Mouse (Mus musculus): Measurements from ENCODE around the gene Cabp2. TPM values are rescaled to one million over a fixed set of nuclear protein-coding genes. Genes with fewer than 3 reads are reported as not detected.
"Not testable (repeated sequence)": the region's sequence is repeated elsewhere in the genome, so short reads cannot be mapped to it uniquely, and the experiment has no call there.

Gene Cabp2
- total RNA-seq, 4 experiments from 2014 or later, result not detected

DNA sequence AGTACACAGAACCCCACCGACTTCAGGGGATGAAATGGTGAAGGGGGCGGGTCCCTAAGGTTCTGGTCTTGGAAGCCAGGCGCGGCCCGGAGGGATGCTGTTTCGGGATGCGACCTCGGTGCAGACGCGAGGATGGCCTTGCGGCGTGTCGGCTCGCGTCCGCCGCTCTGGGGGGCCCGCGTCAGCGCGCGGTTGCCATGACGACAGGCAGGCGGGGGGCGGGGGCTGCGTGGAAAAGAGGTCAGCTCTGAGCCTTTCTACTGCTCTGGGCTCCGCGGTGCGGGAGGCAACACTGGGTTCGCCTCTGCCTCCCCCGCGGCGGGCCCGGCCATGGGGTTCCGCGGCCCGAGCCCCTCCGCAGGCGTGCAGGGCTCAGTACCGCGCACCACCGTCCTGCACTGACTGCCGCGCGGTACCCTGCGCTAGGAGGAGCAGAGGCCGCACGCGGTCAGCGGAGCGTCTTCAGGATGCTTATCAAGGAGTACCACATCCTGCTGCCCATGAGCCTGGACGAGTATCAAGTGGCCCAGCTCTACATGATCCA, 19.4 kb downstream of the Cabp2 start:
- no peak for DNase-seq (ENCODE audit: low spot score)

DNA sequence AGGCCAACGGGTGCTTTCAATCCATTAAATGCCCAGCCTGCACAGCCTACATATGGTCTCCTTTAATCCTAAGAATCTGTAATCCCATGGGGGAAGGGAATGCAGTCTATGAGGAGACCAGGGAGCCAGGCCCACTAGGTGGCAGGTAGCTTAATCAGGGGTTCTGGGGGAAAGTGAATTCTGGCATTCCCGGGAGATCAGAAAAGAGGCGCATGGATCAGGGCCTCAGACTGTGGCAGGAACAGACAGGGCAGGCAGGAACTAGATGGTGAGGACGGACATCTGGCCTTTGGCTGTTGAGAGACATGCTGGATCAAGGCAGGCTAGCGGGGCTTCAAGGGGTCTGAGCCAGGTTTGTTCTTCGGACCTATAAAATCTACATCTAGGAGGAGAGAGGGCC, 20.1 kb downstream of the Cabp2 start:
- no peak for DNase-seq (ENCODE audit: low spot score)

DNA sequence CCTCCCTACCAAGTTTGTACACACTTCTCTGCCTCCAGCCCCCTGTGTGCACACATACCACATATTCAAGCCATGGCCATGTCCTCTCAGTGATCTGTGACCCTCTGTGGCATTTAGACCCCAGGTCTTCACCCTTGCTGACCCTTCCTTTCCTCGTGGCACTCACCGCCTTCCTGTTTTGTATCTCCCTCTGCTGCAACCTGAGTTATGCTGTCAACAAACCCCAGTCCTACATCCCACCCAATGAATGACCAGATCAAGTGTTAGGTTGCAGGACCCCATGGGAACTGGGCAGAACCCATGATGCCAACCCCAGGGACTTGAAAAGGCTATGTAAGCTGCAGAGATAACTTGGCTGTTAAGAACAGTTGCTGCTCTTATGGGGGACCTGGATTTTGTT, 20.7 kb downstream of the Cabp2 start:
- no peak for DNase-seq (ENCODE audit: low spot score)

DNA sequence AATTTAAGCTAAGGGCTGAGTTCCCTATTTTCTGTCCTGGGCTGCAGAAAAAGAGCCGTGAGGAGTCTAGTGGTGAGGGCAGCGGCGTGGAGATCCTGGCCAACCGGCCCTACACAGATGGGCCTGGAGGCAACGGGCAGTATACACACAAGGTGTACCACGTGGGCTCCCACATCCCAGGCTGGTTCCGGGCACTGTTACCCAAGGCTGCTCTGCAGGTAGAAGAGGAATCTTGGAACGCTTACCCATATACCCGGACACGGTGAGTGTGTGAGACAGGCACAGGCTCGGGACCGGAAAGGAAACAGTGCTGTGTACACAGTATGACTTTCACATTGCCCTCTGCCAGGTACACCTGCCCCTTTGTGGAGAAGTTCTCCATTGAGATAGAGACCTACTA, 21.2 kb downstream of the Cabp2 start:
- DNase-seq (ENCODE audit: low spot score), result no peak

DNA sequence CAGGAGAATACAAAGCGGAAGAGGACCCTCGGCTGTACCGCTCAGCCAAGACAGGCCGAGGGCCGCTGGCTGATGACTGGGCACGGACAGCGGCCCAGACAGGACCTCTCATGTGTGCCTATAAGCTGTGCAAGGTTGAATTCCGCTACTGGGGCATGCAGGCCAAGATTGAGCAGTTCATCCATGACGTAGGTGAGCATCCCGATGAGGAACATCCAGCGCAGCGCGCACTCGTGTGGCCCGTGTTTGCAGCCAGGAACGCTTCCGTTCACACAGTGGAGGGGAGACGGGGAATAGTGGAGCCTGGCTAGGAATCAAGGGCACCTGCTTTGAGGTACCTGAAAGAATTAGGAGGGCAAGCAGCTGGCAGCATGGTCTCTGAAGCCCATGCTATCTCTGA, 21.9 kb downstream of the Cabp2 start:
- no peak for DNase-seq (ENCODE audit: low spot score)

DNA sequence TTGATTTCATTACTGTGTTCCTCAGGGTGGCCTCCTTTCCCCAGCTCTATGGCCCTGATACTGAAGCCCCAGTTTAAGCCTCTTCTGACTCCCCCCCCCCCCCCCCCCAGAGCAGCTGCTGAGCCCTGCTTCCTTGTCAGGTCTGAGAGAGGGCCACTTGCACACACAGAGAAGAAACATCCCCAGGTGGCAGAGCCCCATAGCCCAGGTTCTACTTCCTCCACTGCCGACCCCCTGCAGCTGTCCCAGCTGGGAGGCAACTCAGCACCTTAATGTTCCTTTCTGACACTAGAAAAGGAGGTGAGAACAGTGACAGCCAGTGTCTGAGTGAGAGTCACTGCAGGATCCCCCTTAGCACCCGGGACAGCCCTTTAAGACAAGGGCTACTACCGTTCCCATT, 22.4 kb downstream of the Cabp2 start:
- no peak for DNase-seq (ENCODE audit: low spot score)

DNA sequence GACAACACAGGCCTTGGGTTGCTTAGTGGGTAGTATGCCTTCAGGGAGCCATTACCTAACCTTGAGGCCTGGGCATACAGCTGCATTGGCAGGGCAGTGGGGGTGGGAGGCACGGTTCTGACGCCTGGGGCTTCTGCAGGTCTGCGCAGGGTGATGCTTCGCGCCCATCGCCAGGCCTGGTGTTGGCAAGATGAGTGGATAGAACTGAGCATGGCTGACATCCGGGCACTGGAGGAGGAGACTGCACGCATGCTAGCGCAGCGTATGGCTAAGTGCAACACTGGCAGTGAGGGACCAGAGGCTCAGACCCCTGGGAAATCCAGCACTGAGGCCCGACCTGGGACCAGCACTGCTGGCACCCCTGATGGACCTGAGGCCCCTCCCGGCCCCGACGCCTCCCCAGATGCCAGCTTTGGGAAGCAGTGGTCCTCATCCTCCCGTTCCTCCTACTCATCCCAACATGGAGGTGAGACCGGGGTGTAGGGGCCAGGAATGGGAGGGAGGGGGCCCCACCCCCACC, 23.4 kb downstream of the Cabp2 start:
- DNase-seq (ENCODE audit: low spot score), result no peak

DNA sequence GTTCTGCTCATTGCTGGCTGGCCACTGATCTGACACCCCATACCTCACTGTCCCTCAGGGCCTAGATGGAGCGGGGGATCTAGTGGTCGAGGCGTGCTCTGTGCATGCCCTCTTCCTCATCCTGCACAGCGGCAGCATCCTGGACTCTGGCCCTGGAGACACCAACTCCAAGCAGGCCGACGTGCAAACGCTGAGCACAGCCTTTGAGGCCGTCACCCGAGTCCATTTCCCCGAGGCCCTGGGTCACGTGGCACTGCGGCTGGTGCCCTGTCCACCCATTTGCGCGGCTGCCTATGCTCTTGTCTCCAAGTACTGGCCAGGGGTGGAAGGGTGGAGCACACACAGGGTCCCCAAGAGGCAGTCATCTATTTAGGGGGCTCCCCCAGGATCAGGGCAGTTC, 25.3 kb downstream of the Cabp2 start:
- DNase-seq (ENCODE audit: low spot score), result no peak

DNA sequence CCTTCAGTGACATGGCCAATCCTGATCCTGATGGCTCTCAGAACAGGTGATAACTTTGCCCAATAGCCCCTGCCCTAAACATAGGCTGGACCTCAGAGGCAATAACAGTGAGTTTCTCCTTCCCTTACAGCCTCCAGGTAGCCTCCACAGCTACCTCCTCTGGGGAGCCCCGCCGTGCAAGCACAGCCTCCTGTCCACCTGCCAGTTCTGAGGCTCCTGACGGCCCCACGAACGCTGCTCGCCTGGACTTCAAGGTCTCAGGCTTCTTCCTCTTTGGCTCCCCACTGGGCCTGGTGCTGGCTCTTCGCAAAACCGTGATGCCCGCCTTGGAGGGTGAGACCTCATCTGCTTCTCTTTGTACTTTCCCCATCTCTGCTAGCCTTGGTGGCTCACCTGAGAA, 27.2 kb downstream of the Cabp2 start:
- no peak for DNase-seq (ENCODE audit: low spot score)

DNA sequence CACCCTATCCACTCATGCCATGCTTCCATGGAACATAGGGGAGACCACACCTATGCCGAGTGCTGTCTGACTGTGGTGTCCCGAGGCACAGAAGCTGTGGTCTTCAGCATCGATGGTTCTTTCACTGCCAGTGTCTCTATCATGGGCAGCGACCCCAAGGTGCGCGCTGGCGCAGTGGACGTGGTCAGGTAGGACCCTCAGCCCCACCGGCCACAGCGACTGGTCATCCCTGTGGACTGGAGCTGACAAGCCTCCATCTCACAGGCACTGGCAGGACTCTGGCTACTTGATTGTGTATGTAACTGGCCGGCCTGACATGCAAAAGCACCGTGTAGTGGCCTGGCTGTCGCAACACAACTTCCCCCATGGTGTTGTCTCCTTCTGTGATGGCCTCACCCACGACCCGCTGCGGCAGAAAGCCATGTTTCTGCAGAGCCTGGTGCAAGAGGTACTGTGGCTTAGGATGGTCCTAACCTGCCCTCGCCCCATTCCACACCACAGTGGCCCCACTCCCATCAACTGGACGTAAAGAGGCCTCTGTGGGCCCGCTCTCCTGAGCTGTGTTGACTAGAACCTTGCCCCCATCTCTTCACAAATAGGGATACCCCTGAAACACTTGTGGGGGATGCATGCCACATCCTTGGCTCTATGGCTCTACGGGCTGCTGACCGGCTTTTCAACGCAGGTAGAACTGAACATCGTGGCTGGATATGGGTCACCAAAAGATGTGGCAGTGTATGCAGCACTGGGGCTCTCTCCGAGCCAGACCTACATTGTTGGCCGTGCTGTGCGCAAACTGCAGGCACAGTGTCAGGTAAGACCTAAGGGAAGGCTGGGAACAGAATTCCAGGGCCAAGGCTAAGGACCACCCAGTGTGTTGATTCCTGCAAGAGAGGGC, 30.9 kb downstream of the Cabp2 start:
- no peak for DNase-seq (ENCODE audit: low spot score)

DNA sequence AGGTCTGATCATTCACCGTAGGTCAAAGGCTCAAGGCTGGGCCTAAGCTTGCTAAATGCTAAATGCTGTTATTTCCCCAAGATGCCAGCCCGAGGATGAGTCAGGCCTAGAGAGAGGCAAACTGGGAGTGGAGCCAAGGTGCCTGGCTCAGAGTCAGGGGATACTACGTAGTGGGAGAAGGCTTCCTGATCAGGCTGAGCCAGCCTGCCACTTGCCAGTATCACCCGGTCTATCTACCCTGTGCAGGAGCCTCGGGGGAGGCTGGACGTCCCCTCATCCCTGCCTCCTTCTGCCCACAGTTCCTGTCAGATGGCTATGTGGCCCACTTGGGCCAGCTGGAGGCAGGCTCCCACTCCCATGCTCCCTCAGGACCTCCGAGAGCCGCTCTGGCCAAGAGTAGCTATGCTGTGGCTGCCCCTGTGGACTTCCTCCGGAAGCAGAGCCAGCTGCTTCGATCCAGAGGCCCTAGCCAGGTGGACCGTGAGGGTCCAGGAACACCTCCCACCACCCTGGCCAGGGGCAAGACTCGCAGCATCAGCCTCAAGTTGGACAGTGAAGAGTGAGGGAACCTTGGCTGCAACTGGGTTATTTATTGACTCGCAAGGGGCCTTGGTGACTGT, 31.9 kb downstream of the Cabp2 start:
- peak; percentile 80 for DNase-seq (ENCODE audit: low spot score)

DNA sequence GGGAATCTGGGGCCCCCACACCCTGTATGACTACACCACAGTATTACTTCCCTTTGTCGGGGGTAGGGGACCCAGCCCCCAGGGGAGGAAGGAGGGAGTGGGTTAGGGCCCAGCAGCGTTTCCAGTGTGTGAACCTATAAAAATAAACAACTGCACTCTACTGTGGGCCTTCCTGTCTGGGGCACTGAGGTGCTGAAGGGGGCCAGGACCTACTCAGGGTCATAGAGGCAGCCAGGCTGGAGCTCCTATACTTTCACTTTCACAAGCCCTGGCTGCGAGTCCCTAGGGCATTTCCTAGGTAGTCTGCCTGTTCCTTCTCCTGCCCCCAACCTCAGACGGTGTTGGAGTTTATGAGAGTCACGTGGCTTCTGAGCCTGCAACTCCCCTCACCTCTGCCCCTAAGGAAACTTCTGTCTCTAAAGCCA, 32.4 kb downstream of the Cabp2 start:
- DNase-seq (ENCODE audit: low spot score), result no peak

DNA sequence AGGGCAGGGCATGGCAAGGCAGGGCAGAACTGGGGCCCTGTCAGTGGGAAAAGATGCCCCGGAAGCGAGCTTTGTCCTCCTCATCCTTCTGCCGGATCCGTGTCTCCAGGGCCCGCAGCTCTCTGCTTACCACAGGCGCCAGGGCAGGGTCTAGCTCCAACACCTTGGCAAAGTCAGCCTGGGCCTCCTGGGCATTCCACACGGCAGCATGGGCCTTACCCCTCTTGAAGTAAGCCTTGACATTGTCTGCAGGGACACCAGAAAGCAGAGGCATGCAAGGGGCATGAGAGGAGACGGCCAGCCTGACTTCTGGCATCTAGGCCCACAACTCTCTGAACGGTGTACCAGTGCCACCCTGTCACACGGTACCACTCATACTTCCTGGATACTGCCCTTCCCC, 33.2 kb downstream of the Cabp2 start:
- no peak for DNase-seq (ENCODE audit: low spot score)

DNA sequence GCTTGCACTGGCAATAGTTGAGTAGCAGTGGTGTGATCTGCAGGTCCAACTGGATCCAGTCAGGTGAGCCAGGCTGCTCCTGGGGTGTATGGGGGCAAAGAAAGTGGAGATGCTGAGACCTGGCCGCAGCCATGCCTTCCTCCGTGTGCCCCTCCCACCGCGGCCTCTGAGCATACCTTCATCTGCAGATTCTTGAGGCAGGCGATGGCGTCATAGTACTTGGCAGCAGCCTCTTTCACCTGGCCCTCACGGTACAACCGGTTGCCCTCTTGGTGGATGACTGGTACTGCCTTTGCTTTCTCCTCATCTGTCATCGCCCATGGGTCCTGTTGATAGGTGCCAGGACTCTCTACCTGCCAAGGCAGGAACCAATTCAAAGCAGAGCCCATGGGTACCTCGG, 33.8 kb downstream of the Cabp2 start:
- no peak for DNase-seq (ENCODE audit: low spot score)

DNA sequence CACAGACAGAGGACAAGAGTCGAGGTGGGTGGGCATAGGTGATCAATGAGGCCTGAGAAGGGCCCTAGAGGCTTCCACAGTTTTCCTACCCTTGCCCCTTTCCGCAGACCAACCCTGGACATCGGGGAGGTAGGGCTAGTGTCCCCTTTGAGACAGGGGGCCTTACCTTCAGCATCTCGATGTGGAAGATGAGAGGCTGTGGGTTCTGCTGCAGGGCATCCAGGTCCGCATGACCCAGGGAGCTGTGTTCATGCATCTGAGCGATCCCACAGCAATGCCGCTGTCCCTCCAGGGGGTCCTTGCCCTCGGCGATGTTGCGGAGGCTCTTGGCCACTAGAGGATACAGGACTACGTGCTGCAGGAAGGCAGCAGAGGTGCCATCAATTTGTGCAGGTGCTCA, 34.4 kb downstream of the Cabp2 start:
- DNase-seq (ENCODE audit: low spot score), result no peak

DNA sequence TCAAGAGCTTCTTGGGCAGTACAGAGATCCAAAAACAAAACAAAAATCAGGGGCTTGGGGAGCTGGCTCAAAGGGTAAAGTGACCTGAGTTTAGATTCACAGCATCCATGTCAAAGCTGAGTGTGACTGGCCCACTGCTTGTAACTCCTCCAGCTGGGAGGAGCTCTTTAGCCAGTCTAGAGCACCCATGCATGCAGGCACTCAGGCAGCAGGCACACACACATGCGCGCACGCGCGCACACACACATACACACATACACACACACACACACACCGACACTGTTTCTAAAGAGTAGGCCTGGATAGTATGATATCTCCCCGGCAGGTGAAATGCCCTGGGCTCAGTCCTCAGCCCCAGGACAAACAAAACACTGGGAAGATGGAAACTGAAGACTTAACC, 35.6 kb downstream of the Cabp2 start:
- no peak for DNase-seq (ENCODE audit: low spot score)

DNA sequence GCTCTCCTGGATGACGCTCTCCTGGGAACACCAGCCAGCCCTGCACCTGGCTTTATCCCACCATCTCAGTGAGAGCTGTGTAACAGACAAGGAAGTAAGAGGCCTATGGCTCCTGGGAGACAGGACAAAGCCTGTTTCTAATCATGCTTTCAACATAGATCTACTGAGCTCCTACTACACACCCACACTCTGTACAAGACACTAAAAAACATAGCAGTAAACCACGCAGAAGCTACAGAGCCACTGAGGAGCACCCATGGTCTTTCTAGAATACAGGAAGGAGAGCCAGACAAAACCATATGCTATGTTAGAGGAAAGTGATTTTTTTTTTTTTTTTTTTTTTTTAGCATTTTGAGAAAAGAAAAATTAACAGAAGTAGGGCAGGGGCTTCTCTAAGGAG, 37.0 kb downstream of the Cabp2 start:
- no peak for DNase-seq (ENCODE audit: low spot score)

DNA sequence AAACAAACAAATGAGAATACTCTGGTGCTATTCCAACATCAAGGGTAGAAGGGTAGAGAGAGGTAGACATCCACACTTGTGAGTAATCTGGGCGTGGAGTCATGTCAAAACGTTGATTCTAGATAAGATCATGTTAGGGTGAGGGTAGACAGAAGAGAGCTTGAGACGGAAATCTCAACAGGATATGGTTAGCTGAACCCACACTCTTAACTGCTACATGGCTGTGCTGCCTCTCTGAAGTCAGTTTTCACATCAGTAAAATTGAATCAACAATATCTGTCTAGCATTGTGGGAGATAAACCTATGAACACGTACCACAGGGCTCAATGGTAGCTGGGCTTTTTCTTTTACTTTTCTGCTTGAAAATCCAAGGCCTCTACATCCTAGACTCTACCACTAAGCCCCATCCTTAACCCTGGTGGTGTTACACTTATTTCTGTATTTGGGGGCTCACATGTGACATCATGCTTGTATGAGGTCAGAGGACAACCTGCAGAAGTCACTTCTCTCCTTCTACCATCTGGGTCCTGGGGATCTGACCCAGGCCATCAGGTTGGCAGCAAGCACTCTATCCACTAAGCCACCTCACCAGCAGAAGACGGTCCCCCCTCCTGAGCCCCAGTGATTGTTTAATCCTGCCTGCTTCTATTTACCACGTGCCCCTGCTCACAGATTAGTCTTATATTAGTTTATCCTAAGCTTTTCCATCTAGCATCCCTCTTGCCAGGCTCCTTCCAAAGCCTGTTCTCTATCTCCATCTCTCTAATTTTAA, 38.5 kb downstream of the Cabp2 start:
- DNase-seq (ENCODE audit: low spot score), result no peak

DNA sequence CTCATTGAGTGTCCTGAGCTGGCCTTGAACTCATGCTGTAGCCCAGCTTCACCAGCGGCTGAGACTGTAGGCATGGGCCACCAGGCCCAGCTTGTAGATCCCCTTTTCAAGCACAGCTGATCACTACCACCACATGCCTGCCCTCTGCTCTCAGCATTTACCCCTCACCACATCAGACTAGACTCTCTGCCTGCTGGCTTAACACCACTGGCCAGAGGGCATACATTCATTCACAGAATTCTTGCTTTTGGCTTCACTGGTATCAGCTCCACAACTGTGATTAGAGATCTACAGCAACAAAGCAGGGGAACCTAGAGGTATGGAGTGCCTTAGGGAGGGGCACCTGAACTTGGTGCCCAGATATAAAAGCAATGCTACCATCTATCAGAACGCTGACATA, 39.1 kb downstream of the Cabp2 start:
- DNase-seq (ENCODE audit: low spot score), result no peak

DNA sequence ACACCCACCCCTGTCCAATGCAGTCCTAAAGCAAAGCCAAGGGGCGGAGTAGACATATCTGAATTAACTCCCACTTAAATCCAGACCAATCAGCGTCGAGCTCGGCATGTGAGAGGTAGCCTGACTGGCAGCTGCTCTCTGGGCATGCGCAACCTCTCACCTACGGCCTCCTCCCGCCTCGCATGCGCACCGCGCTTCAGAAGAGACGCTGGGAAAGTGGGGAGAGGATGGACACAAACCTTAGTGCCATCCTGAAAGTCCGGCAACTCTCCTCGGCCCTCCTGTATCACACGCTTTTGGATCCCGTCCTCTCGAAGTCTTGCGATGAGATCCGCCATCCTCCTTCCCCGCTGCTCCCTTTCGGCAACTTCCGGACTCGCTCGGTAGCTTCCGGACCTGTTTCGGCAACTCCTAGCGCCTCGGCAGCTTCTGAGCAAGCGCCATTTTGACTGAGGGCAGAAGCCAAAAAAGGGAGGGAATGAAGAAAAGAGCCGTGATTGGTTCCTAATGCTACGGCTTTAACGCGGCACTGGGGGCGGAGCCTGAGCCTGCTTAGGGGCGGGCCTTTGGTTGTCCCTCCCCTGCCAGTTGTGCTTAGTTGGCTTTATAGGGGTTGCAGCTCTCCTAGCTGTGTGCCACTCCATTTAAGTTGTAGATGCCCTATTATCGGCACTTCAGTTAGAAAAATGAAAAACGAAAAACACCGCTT, 39.9 kb downstream of the Cabp2 start:
- DNase-seq (ENCODE audit: low spot score), result peak; percentile 99

DNA sequence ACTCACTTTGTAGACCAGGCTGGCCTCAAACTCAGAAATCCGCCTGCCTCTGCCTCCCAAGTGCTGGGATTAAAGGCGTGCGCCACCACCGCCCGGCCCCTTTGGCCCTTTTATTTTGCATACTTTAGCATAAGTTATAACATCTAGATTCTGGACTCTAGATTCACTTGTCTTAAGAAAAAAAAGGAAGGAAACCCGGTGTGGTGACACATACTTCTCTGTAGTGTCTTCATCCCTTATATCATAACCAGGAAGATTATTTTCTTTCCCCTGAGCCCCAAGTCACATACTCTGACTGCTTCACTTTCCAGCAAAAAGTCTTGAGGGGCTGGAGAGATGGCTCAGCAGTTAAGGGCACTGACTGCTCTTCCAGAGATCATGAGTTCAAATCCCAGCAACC, 40.5 kb downstream of the Cabp2 start:
- DNase-seq (ENCODE audit: low spot score), result not testable (repeated sequence)

Measured in heart, adult 8-10 months (tissue).